Mouse (Mus musculus) monocyte, adult 2 months (primary cell): ENCODE data around the gene Brf1.
A peak's percentile ranks its signal among the peaks of the same experiment; 100 is the strongest.

ENCODE experiments used
- DNase-seq, 2 experiments: peaks; one replicate each; pipeline ENCODE4 v3.0.0; 2022; ENCODE audit warnings: low spot score in 2 of 2, low read depth in 1 of 2

Brf1 gene

DNA sequence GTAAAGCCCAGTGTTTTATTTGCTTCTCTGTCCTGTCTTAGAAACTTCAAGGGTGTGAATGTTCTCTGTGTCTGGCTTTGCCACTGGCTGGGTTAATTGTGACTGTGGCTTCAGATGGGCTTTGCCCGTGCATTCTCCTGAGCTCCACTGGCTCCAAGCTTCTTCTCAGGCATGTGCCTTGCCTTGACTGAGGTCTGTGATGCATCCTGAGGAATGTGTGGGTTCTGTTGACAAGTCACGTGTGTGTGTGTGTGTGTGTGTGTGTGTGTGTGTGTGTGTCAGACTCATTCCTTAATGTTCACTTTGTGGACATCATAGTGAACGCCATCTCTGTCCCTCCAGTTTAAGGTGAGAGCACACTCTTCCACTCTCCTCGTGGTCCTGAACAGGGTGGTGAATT, 18.3 kb upstream of the Brf1 start:
- no peak for DNase-seq

DNA sequence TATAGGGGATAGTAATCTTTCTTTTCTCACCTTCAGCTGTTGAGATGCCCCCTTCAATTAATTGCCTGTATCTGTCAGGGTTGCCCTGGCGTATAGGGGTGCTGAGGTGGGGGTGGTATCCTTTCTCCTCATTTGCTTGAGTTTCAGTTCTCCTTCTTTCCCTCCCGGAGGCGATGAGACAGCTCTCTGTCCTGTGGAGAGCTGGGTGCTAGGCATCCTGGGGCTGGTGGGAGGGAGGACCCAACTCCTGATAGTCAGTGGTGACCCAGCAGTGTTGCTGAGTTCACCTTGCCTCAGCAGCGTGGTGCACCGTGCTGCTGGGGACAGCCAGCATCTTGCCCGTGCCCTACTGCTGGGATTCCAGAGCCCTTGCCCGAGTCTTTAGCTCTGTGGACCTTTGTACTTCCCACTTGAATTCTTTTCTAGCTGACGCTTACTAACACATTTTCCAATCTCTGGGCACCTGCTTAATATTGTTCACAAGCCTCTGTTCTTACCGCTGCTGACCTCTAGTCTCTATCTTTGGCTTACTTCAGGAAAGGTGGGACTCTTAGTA, 17.0 kb upstream of the Brf1 start:
- peak in 1 of 2 experiments; percentile 31 for DNase-seq

DNA sequence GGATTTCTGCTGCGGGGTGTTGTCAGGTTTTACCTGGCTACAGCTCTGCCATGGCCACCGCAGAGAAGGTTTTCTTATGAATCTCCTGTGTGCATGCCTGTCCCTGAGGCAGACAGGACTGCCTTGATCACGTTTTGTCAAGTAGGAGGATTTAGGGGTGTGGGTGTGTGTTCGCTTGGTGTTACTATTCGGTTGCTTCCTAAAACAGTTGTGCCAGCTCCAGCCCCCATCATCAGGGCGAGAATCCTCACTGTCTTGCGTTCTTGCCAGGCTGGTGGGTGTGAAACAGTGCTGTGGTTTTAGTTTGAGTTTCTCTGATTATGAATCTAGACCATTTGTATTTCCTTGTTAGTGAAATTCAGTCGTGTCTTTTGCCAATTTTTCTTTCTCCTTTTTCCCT, 16.5 kb upstream of the Brf1 start:
- no peak for DNase-seq

DNA sequence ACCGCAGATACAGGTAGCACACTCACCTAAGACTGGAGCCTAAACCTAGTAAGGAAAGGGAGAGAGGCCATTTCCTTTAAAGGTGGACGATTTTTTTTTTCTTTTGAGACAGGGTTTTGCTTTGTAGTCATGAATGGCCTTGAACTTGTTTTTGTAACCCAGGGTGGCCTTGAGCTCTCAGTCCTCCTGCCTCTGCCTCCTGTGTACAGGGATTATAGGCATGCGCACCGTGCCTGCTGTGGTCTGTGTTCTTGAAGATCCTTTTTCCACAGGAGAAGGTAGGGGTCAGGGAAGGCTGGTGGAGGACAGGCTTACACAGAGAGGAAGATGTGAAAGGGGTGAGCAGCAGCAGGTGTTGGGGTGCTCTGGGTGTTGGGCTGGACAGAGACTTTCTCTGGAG, 15.5 kb upstream of the Brf1 start:
- no peak for DNase-seq

DNA sequence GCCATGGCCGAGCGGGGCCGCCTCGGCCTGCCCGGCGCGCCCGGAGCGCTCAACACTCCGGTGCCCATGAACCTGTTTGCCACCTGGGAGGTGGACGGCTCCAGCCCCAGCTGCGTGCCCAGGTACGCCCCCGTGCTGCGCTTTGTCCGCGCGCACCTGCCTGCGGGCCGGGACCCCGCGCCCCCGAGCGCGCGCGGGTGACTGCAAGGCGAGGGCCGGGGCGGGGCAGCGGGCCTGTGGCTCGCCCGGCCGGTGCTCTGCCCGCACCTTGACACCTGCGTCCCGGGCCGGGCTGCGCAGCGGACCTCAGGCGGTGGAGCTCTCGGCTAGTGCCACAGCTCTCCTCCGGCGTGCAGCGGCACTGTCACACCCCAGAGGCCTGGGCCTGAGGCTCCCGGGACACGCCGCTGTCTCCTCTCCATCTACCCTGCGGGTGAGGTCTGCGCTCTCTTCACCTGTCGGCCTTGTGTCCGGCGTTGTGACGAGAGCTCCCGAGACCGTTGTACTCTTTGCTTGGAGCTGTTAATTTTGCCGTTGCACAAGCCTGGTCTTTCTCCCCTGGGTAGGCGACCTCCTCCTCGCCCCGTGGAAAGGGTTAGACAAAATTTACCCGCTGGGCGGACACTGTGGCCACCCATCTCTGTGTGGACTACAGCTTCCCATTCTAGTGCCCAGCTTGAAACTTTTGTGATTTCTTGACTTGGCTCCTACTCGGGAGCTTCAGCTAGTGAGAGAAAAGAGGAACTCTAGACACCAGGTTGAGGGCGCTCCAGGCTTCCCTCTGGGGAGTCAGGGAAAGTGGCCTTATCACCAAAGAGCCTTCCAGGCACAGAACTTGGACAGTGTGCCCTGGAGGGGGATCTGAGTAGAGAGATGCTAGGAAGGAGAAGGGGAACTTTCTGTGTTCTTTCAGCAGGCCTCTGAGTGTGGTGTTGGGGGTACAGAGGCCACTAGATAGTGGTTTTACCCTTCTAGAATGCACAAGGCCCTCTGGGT, 14.4 kb upstream of the Brf1 start:
- DNase-seq: peak; percentile 36 to 48

DNA sequence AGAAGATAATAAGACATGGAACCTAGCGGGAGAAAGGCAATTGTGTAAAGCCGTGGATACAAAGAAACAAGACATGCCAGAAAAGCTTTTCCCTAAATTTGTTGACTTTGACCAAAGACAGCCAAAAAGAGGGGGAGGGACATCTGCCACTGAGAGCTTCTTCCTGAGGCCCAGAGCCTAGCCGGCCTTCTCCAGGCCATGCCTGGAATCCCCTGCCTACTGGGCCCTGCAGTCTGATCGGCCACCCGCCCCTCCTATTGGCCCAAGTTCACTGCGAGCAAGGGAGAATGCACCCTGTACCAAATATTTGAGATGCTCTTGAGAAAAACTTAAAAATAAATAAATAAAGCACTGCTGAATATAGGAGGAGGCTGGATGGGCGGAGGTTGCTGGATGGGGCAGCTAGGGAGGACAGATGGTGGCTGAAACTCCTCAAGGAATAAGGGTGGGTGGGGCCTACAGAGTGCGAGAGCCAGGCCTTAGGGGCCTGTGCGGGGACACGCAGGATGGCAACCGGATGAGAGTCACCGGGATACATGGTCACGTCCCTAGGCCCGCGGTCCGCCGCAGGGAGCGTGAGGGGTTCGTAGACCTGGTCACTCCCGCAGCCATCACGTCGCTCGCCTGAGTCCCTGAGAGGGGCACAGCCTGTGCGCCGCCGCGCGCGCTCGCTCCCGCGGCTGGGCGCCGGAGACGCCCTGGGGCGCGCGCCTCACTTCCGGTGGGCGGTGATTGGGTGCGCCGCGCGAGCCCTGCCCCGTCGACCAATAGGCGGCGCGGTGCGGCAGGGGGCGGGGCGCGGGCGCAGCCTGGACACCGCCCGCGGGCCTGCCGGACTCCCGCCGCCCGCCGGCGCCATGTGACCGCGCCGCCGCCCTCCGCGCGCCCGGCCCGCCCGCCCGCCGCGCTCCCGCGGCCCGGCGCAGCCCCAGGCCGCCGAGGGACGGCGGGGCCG, 13.4 kb upstream of the Brf1 start, which contains the start of gene Pacs2:
Pacs2 (plus strand) TSS at position 905 of the 955 bp plus-strand sequence.
- DNase-seq: peak; percentile 70 to 84

DNA sequence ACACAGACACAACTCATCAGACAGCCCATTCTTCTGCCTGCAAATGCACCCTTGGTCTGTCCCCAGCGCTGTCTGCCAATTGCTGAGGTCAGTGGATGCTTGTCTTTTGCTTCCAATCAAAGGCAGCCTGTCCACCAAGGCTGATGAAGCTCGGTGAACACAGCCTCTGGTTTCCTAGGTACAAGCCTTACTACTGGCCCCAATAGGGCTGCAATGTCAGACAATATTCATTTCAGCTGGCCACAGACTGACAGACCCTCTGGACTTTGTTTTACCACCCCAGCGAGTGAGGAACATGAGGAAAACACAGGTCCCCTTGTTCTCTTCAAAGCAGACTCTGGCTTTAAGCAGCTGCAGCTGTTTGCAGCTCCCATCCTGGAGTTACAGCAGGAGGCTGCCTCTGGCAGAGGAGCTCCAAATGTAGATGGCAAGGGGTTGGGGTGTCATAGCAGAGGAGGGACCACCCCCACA, 12.6 kb upstream of the Brf1 start:
- DNase-seq: no peak

DNA sequence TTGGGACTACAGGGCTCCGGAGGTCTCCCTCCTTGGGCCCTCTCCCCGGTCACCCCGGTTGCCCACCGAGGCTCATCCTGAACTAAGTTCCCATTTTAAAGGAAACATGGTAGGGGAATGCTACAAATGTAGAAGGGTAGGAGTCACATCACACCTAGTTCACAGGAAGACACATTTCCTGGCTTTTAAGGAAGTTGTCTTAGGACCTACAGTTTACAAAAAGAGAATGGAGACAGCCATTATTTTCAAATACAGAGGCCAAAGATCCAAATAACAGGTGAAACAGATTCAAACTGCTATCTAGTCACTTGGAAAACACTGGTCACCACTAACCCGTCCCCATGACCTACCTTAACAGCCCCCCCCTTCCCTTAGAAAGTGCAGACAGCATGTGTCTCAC, 11.9 kb upstream of the Brf1 start:
- DNase-seq: no peak

DNA sequence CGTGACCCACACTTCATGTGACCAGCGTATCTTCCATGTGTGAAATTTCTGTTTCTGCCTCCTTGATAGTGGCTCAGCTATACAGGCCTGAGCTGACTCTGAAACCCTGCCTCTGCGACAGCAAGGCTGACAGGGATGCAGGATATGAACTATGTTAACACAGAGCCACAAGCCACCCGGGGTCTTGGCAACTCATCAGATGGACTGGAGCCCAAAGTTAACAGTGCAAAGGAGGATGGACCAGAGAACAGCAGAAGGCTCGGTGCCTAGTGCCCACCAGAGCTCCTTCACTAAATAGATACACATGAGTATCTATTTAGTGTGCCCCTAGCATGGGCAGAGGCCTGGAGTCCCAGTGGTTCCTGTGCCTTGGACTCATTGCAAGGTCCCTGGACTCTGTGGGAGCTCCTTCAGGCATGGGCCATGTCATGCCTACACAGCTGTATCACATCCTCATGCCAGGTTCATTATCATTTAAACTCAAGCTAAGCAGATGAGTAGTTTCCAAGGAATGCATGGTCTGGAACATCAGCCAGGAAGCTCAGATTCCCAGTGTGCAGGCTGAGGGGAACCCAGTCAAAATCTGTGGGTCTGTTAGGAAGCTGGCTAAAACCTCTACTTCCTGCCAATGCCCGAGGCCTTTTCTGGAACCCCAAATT, 11.3 kb upstream of the Brf1 start:
- no peak for DNase-seq

DNA sequence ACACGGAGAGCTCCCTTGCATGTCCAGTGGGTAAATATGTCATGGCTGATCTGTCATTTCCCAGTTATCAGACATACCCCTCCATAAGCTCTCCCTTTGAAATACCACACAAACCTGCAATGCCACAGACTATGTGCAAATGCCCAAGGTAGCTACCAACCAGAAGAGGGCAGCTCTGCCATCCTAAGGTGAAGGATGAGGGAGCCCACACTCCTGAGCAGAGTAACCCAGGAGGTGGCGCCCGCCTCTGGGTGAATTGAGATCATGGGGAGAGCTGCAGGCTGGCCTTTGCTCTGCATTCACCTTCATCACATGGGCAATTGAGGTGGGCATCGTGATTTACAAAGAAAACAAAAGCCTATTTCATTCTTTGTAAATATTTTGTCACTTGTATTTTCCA, 4.5 kb upstream of the Brf1 start:
- DNase-seq: peak in 1 of 2 experiments; percentile 26

DNA sequence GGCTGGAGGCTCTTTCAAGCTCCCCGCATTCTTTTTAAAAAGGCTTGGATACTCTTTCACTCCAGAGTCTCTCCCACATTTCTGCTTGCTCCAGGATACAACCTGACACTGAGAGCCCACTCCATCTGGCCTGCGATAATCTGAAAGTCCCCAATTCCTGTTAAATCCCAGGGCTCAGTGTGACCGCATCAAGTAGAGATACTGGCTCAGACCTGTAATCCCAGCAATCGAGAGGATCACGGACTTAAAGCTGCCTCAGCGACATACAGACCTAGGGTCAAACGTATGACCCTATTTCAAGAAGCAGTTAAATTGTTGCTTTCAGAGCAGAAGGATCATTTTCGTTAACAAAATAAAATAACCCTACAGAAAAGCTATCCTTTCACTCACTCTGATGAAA, 3.5 kb upstream of the Brf1 start:
- DNase-seq: no peak

DNA sequence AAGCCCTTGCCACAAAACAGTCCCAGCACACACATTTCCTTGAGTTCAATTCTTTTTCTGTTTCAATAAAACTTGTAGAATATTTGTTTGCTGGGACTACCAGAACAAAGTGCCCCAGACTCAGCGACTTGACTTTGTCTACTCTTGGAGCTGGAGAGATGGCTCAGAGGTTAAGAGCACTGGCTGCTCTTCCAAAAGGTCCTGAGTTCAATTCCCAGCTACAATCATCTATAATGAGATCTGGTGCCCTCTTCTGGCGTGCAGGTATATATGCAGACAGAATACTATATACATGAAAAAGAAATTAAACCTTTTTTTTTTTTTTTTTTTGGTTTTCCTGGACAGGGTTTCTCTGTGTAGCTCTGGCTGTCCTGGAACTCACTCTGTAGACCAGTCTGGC, 2.2 kb upstream of the Brf1 start:
- DNase-seq: no peak

DNA sequence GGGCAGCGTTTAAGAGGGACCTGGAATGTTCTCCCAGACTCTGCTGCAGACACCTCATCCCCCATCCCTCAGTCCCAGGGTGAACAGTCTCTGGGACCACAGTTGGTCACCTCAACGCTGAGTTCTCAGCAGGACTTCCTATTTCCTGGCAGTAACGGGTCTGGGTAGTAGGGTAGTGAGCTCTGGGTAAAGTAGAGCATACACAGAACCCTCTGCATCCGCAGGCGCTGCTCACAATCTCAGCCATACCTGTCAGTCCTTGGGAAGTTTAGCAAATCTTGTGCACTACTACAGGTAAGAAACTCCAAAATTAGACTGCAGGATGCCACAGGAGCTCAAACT, 600 bp upstream of the Brf1 start:
- DNase-seq: no peak

DNA sequence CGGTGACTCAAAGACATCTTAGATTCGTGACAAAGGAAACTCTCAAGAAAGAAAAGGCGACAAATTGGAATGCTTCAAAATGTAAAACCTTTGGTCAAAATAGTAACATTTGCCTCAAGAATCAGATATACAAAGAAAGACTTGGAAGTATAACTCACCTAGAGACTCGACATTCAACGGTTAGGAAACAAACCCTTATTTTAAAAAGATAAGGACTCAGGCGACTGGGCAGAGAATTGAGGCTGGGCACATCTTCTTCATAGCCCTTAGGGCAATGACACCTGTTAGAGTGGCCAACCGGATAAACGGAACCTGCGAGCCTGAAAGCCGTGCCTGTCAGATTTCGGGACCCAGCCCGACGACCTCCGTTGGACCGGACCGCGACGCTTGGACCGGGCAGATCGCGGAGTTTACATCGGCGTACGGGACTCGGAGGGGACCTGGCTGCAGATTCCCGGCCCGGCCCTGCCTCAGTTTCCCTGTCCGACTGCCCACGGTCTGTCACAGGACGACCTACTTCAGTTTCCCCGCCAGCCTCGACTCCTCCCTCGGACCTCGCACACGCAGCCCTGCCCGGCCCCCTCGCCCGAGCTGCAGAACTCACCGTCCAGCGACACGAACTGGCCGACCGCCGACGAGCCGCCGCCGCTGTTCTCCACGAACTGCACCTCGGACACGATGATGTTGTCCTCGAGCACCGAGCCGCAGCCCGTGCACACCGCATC, 773 bp downstream of the Brf1 start:
- DNase-seq: no peak

DNA sequence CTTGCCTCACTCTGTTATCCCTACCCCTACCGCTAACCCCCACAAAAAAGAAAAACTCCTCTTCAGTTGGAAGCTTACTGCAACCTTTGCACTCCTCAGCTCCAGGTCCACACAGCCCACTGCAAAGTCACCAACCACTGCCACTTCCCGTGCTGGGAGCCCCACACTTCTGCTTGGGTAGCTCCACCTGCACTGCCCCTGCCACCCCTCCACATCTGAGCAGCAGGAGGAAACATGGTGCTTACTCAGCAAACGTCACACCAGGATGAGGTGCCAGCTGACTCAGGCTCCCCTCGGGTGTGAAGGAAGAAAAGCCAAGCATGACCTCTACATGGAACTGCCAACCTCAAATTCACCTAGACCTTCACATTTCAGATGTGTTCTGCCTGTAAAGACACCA, 6.4 kb downstream of the Brf1 start:
- DNase-seq: no peak

DNA sequence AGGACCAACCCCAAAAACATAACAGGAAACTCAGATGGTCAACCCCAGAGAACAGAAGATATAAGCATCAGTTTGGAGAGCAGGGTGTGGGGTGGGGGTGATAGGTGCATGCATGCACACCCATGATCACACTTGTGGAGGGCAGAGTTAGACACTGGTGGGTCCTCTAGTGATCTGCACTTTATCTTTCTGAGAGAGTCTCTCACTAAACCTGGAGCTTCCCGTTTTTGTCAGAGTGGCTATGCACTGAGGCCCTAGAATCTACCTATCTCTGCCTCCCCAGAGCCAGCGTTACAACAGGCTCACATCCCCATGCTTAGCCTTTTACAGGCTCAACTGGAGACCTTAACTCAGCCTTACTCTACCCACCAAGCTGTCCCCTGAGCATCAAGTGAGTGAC, 9.1 kb downstream of the Brf1 start:
- DNase-seq: no peak

DNA sequence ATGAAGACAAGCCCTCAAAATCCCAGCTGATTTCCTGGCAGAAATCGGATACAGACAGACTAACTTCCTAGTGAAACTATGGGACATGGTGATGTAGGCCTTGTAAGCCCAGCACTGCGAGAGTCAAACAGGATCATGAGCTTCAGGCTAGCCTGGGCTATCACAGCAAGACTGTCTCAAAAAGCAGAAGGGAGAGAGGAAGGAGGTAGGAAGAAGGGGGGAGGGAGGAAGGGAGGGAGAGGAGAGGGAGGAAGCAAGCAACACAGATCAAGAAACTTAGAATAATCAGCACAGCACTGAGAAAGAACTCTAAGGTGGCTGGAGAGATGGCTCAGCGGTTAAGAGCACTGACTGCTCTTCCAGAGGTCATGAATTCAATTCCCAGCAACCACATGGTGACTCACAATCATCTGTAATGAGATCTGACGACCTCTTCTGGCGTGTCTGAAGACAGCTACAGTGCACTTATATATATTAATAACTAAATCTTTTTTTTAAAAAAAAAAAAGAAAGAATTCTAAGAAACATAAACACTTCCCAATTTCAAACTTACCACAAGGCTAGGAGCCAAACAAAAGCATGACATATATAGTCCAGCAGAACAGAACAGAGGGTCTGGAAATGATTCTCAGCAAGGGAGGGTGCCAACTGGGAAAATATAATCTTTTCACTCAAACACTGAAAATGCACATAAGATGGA, 9.6 kb downstream of the Brf1 start:
- DNase-seq: no peak

DNA sequence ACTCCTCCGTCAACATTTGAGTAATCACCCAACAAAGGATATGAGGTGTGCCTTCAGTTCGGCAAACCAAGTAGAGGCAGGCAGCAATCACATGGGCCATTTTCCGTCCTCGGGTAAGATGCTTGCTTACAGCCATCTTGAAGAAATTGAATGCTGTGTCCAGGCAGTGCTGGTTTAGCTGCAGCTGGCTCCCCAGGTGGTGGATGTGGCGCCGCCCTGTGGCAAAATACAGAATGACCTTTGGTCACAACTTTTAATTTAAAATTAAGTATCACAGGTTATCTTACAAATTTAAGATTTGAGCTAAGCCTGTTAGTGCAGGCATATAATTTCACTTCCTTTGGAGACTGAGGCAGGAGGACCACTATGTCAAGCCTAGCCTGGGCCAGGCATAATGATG, 12.6 kb downstream of the Brf1 start:
- DNase-seq: no peak

DNA sequence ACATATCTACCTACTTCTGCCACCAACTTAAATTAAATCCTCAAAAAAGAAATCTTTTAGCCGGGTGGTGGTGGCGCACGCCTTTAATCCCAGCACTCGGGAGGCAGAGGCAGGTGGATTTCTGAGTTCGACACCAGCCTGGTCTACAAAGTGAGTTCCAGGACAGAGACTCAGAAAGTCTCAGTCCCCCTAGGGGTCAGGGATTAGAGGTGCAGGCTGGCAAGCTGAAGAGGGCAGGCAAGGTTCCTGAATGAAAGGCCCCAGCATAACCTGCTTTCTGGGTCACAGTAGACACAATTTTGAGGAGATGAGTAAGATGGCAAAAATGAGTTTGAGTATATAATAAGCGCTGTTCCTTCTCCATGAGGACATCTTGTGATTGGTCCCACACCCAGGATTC, 15.2 kb downstream of the Brf1 start:
- no peak for DNase-seq

DNA sequence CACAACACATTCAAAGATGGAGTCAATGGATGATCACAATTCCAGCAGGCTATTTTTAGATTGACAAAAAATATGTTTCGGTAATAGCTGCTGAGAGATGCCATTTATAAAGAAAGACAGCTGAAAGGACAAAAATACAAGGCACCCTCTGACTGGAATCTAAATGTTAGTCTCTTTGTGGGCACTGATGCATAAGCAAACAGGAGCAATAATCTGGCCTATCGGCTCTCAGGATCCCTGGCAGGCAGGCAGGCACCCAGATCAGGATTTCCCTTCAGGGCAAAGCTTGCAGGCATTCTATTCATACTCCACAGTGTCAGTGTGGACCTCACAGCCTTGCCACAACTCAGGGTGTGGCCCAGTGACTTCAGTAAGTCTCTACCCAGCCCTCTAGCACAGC, 18.5 kb downstream of the Brf1 start:
- DNase-seq: no peak
